Mouse (Mus musculus) bone marrow macrophage, adult 2 months (primary cell): ENCODE data around the gene Ankrd52. TPM values are rescaled to one million over a fixed set of nuclear protein-coding genes. Genes with fewer than 3 reads are reported as not detected.

Experiments
- H3K27ac ChIP-seq: 2 replicates; pipeline ENCODE4 v1.5.1; 2012; ENCODE audit warnings: low read depth, low read length; ENCODE audit not compliant: insufficient read depth
- H3K4me1 ChIP-seq: 2 replicates; pipeline ENCODE4 v1.6.1; 2012; ENCODE audit warnings: low read length; ENCODE audit not compliant: control insufficient read depth, insufficient read depth
- H3K4me3 ChIP-seq: 2 replicates; pipeline ENCODE4 v1.5.1; 2012; ENCODE audit warnings: mild to moderate bottlenecking, low read length, moderate library complexity; ENCODE audit not compliant: insufficient read depth
- CTCF ChIP-seq: IDR thresholded peaks from 2 replicates; pipeline ENCODE4 v1.5.1; 2012; ENCODE audit warnings: low read depth, mild to moderate bottlenecking, low read length, moderate library complexity
- POLR2A ChIP-seq: IDR thresholded peaks from 2 replicates; pipeline ENCODE4 v1.6.1; 2012; ENCODE audit warnings: mild to moderate bottlenecking, low read depth, low read length, borderline replicate concordance
- polyA plus RNA-seq: library from polyadenylated mRNA; stranded (reverse); fragments of >200 nt; gene quantifications from 2 replicates; pipeline ENCODE4 v1.2.4, GENCODE M21; 2012; ENCODE audit not compliant: missing spikeins, insufficient read depth, insufficient read length

Ankrd52 gene
- polyA plus RNA-seq, 1 experiment, result 34.8 TPM

DNA sequence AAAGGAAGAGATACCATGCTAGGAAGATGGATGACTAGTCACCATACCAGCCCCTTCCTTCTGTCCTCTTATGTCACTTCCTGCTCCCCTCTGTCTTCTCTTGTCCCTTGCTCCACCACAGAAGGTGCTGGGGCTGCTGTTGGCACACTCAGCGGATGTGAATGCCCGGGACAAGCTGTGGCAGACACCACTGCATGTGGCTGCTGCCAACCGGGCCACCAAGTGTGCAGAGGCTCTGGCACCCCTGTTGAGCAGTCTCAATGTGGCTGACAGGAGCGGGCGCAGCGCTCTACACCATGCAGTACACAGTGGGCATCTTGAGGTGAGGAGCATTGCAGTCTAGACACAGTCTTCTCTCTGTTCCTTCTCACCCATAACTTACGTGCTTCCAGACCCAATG lies 2.3 kb downstream of the Ankrd52 start:
- Histone ChIP-seq H3K4me3 (no peak overlapping the region), H3K27ac (no peak overlapping the region), H3K4me1 (peaks cover 22% of the 10 kb centered on the region)
- no peak for TF ChIP-seq CTCF
- no peak for TF ChIP-seq POLR2A

- Histone ChIP-seq H3K4me3 (no peak overlapping the region), H3K27ac (no peak overlapping the region), H3K4me1 (peaks cover 21% of the 10 kb centered on the region)
- TF ChIP-seq POLR2A, result no peak
- no peak for TF ChIP-seq CTCF
Measured at GRCm38 (mm10) chr10:128380565-128380964, 3.6 kb downstream of the Ankrd52 start.

GRCm38 (mm10) chr10:128382482-128382881 lies 5.6 kb downstream of the Ankrd52 start:
- TF ChIP-seq CTCF (no peak), POLR2A (no peak)
- peaks cover 13% of the 10 kb centered on the region for H3K4me1 ChIP-seq
- no peak overlapping the region for H3K27ac ChIP-seq
- no peak overlapping the region for H3K4me3 ChIP-seq

DNA sequence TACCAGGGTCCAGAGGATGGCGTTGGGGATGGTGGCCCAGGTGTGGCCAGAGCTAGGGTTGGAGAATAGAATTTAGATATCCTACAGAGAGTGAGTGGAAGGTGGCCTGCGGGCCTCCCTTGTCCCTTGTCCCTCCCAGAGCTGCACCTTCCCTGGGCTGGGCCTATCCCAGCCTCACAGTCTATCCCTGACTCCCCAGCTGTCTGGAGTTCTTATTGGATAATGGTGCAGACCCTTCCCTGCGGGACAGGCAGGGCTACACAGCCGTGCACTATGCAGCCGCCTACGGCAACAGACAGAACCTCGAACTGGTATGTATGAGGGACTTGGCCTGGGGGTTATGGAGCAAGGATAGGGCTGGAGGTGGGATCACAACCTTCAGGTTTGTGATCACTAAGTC lies 9.0 kb downstream of the Ankrd52 start:
- Histone ChIP-seq H3K4me1 (peaks cover 8% of the 10 kb centered on the region), H3K27ac (no peak overlapping the region), H3K4me3 (no peak overlapping the region)
- TF ChIP-seq CTCF, result no peak
- no peak for TF ChIP-seq POLR2A

- Histone ChIP-seq H3K4me3 (no peak overlapping the region), H3K27ac (no peak overlapping the region), H3K4me1 (peaks cover 8% of the 10 kb centered on the region)
- TF ChIP-seq POLR2A (no peak), CTCF (no peak)
Measured at GRCm38 (mm10) chr10:128388941-128389340, 12.0 kb downstream of the Ankrd52 start.

DNA sequence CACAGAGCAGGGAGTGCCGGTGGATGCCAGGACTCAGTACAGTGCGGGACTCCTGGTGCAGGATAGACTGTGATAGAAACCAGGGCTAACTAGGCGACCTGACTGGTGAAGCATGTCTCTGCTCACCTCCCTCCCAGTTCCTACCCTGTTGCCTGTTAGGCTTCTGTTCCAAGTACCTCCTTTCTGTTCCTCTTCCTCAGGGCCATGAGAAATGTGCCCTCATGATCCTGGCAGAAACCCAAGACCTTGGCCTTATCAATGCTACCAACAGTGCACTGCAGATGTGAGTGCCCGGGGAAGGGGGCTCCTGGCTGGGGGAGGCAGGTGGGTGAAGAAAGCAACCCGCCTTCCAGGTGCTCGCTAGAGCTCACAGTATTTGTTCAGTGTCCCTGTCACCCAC lies 12.7 kb downstream of the Ankrd52 start:
- Histone ChIP-seq H3K4me1 (peaks cover 8% of the 10 kb centered on the region), H3K27ac (no peak overlapping the region), H3K4me3 (no peak overlapping the region)
- TF ChIP-seq CTCF (no peak), POLR2A (no peak)

GRCm38 (mm10) chr10:128390366-128390765 lies 13.5 kb downstream of the Ankrd52 start:
- Histone ChIP-seq H3K4me3 (no peak overlapping the region), H3K4me1 (peaks cover 8% of the 10 kb centered on the region), H3K27ac (no peak overlapping the region)
- no peak for TF ChIP-seq POLR2A
- no peak for TF ChIP-seq CTCF

- peaks cover 8% of the 10 kb centered on the region for H3K4me1 ChIP-seq
- no peak overlapping the region for H3K27ac ChIP-seq
- no peak overlapping the region for H3K4me3 ChIP-seq
- no peak for TF ChIP-seq CTCF
- TF ChIP-seq POLR2A, result no peak
Measured at GRCm38 (mm10) chr10:128391850-128392249, 14.9 kb downstream of the Ankrd52 start.

- no peaks in the 10 kb centered on the region for H3K4me1 ChIP-seq
- no peak overlapping the region for H3K4me3 ChIP-seq
- TF ChIP-seq CTCF (no peak), POLR2A (no peak)
- H3K27ac ChIP-seq, result no peak overlapping the region
Measured at GRCm38 (mm10) chr10:128396017-128396673, 19.2 kb downstream of the Ankrd52 start.

DNA sequence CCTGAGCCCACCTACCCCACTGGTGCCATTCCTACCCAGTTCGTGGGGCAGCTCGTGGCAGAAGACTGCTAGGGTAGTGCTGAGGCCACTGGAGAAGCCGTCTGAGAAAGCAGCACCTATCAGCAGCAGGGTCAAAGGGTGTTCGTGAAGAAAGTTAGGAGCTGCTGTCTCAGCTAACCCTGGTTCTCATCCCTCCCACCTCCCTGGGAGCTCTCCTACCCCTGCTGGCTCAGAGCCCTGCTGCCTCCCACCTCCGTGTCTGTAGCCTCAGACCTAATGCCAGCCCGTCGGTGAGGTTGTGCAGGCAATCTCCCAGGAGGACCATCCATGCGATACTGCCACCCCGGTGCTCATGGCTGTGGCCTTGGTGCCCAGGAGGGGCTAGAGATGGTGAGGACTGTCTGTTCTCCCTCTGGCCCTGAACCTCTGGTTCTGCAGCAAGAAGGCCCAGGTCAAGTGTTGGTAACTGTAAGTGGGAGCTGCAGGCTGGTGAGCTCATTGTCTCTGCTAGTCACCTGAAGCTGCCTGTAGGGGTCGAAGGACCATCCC lies 19.9 kb downstream of the Ankrd52 start:
- Histone ChIP-seq H3K4me3 (no peak overlapping the region), H3K27ac (no peak overlapping the region), H3K4me1 (no peaks in the 10 kb centered on the region)
- TF ChIP-seq POLR2A, result no peak
- no peak for TF ChIP-seq CTCF
